Mouse (Mus musculus) midbrain, embryonic 12.5 days (tissue): ENCODE data around the gene Olfr1095. TPM values are rescaled to one million over a fixed set of nuclear protein-coding genes. Genes with fewer than 3 reads are reported as not detected.

Experiments
- ATAC-seq: fragments of 200-750 bp; cut with Nextera tagmentation; 2 replicates; pipeline ENCODE4 v1.8.0; 2017; ENCODE audit warnings: low read depth, moderate TSS enrichment, moderate library complexity; ENCODE audit not compliant: low FRiP score
- H3K27ac ChIP-seq: fragments of 300-500 bp; sonication (generic); replicated peaks from 2 replicates; pipeline ENCODE4 v1.5.1; 2016; ENCODE audit warnings: mild to moderate bottlenecking
- H3K27me3 ChIP-seq: fragments of 300-500 bp; sonication (generic); 2 replicates; pipeline ENCODE4 v1.6.1; 2016; ENCODE audit warnings: mild to moderate bottlenecking
- H3K36me3 ChIP-seq: fragments of 300-500 bp; sonication (generic); 2 replicates; pipeline ENCODE4 v1.6.1; 2016
- H3K4me1 ChIP-seq: fragments of 300-500 bp; sonication (generic); 2 replicates; pipeline ENCODE4 v1.6.1; 2016
- H3K4me2 ChIP-seq: fragments of 300-500 bp; sonication (generic); replicated peaks from 2 replicates; pipeline ENCODE4 v1.6.1; 2016; ENCODE audit warnings: mild to moderate bottlenecking, moderate library complexity
- H3K4me3 ChIP-seq: fragments of 300-500 bp; sonication (generic); 2 replicates; pipeline ENCODE4 v1.5.1; 2016; ENCODE audit warnings: mild to moderate bottlenecking
- H3K9ac ChIP-seq: fragments of 300-500 bp; sonication (generic); replicated peaks from 2 replicates; pipeline ENCODE4 v1.6.1; 2016; ENCODE audit warnings: mild to moderate bottlenecking, moderate library complexity
- H3K9me3 ChIP-seq: fragments of 300-500 bp; sonication (generic); 2 replicates; pipeline ENCODE4 v1.6.1; 2016; ENCODE audit warnings: mild to moderate bottlenecking
- WGBS: fragments of 180-500 bp; shearing (Covaris S2); methylation state at CpG from one replicate; pipeline ENCODE4 v1.1.7; 2016; 5-methylcytosine and 5-hydroxymethylcytosine counted together
- polyA plus RNA-seq: library from polyadenylated mRNA; unstranded; fragments of >200 nt; fragmentation: Nextera tagmentation; extraction: Ambion mirVana; gene quantifications from 2 replicates; pipeline ENCODE4 v1.2.1, GENCODE M21; 2016

Olfr1095 gene
- polyA plus RNA-seq: not detected in 2 replicates

DNA sequence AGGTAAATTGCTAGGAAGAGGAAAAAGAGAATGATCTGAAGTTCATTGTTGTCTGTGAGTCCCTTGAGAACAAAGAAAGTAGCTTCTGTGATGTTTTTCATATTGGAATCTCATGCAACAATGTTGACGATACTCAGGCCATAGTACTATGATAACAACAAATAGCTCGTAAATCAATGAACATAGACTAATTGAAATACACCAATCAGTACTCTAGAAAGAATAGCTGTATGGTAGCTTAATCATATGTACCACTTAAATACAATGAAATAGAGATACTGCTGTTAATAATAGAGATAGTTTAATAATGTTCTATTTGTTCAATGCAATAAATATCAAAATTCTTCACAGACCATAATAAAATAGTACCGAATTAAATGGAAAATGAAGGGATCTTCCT is at the start of gene Olfr1095:
TSS of gene Olfr1095 (minus strand) at position 101 of the 400 bp plus-strand sequence.
- Histone ChIP-seq H3K27me3 (no peaks in the 10 kb centered on the region), H3K27ac (no peak within 1 kb of the TSS), H3K4me3 (no peak within 1 kb of the TSS), H3K4me2 (no peak within 1 kb of the TSS), H3K4me1 (no peaks in the 10 kb centered on the region), H3K36me3 (no peaks in the 10 kb centered on the region), H3K9me3 (no peaks in the 10 kb centered on the region), H3K9ac (no peak within 1 kb of the TSS)
- 92% methylated on average over 3 of the region's 3 CpGs for WGBS
- ATAC-seq: no peak

DNA sequence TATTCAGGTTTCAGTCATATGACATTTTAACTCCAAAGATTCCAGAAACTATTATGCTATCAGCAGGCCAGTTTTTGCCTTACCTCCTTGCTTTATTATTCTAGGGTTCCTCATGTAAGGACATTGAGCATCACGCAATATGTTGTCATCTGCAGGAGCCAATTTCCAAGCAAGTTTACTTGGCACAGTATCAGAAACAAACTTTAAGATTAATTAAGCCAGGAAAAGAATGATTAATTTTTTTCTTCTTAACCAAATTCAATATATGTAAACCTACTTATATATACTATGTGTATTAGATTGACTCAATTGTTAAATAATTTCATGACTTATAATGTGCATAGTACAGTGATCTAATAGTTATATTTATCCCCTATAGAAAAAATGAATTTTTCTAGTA is 40.6 kb upstream of the Olfr1095 start, which contains the start of gene Olfr1097:
TSS of gene Olfr1097 (minus strand) at position 101 of the 400 bp plus-strand sequence.
- no peak for ATAC-seq
- Histone ChIP-seq H3K9me3 (no peaks in the 10 kb centered on the region), H3K36me3 (no peaks in the 10 kb centered on the region), H3K4me3 (no peak within 1 kb of the TSS), H3K27me3 (no peaks in the 10 kb centered on the region), H3K4me2 (no peak within 1 kb of the TSS), H3K4me1 (no peaks in the 10 kb centered on the region), H3K9ac (no peak within 1 kb of the TSS), H3K27ac (no peak within 1 kb of the TSS)
- 92% methylated on average over 1 of the region's 1 CpGs for WGBS

DNA sequence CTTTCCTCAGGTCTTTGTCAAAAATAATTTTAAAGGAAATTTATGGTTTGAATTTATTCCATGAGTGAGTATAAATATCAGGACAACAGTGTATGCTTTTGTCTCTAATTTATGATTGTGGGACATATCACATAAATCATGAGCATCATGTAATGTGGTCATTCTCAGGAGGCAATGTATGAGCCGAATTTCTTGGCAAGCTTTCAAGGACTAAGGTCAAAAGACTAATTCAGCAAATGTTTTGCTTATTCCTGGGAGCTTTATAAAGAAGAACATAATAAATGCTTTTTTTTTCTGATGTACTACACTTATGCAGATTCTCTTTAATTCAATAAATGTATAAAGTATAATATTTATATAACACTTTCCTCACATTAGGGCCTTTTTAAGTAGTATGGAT is 23.2 kb upstream of the Olfr1095 start, which contains the start of gene Gm13723:
TSS of gene Gm13723 (minus strand) at position 101 of the 400 bp plus-strand sequence.
- WGBS: 67% methylated on average over 1 of the region's 1 CpGs
- H3K4me3 ChIP-seq: no peak within 1 kb of the TSS
- no peak within 1 kb of the TSS for H3K4me2 ChIP-seq
- H3K9ac ChIP-seq: no peak within 1 kb of the TSS
- H3K36me3 ChIP-seq: no peaks in the 10 kb centered on the region
- no peaks in the 10 kb centered on the region for H3K9me3 ChIP-seq
- H3K27ac ChIP-seq: no peak within 1 kb of the TSS
- no peaks in the 10 kb centered on the region for H3K4me1 ChIP-seq
- no peak for ATAC-seq
- H3K27me3 ChIP-seq: no peaks in the 10 kb centered on the region

DNA sequence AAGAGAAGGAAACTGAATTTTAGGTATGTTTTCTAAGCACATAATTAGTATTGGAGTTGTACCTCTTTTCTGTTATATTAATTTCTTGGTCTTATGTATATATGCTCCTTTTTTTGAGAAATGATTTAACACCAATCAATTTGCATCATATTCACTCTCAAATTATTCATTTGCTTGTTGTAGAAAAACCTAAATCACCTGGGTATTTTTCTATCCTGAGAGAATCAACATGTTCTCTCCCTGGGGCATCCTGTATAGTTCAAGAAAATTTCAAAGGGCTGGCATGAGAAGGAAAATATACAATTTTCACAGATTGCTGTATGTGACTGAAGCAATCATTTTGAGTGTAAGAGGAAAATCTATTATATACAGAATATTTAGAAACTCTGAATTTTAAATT is 27.1 kb downstream of the Olfr1095 start, which contains the start of gene Olfr1094:
TSS of gene Olfr1094 (plus strand) at position 301 of the 400 bp plus-strand sequence.
- no peak within 1 kb of the TSS for H3K4me3 ChIP-seq
- H3K36me3 ChIP-seq: no peaks in the 10 kb centered on the region
- no peak for ATAC-seq
- H3K9me3 ChIP-seq: no peaks in the 10 kb centered on the region
- H3K9ac ChIP-seq: no peak within 1 kb of the TSS
- no peak within 1 kb of the TSS for H3K4me2 ChIP-seq
- H3K4me1 ChIP-seq: no peaks in the 10 kb centered on the region
- no peaks in the 10 kb centered on the region for H3K27me3 ChIP-seq
- H3K27ac ChIP-seq: no peak within 1 kb of the TSS

DNA sequence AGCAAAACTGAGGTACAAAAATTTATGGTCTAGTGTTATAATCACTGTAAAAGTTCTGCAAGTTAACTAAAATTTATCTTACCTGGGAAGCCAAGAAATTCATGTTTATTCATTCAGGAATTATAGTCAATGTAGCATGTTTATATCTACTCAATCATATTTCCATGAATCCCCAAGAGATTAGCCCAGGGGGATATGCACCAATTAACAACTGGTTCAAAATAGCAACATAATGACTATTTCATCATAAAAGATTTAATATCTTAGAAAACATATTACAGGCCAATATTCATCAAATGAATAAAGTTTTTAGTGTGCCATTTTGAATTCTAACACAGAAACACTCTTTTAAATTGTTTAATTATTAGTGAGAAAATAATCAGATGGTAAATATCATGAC is 41.6 kb downstream of the Olfr1095 start, which contains the start of gene Olfr141:
TSS of gene Olfr141 (minus strand) at position 101 of the 400 bp plus-strand sequence.
- ATAC-seq: no peak
- Histone ChIP-seq H3K4me1 (no peaks in the 10 kb centered on the region), H3K4me3 (no peak within 1 kb of the TSS), H3K27me3 (no peaks in the 10 kb centered on the region), H3K36me3 (no peaks in the 10 kb centered on the region), H3K27ac (no peak within 1 kb of the TSS), H3K9ac (no peak within 1 kb of the TSS), H3K9me3 (no peaks in the 10 kb centered on the region), H3K4me2 (no peak within 1 kb of the TSS)

Other genes starting within 250 kb of the Olfr1095 start
- gene Olfr1084, start 212.0 kb downstream of the Olfr1095 start, polyA plus RNA-seq: not detected in 2 replicates
- gene Olfr1085, start 189.7 kb downstream of the Olfr1095 start, polyA plus RNA-seq: not detected in 2 replicates
- gene Olfr1086, start 171.6 kb downstream of the Olfr1095 start, polyA plus RNA-seq: not detected in 2 replicates
- not detected in 2 replicates for gene Olfr1087, start 153.3 kb downstream of the Olfr1095 start, polyA plus RNA-seq
- not detected in 2 replicates for gene Olfr1089, start 118.0 kb downstream of the Olfr1095 start, polyA plus RNA-seq
- not detected in 2 replicates for gene Olfr1090, start 92.7 kb downstream of the Olfr1095 start, polyA plus RNA-seq
- not detected in 2 replicates for gene Olfr1093, start 69.2 kb downstream of the Olfr1095 start, polyA plus RNA-seq
- gene Olfr141, start 41.7 kb downstream of the Olfr1095 start, polyA plus RNA-seq: not detected in 2 replicates
- gene Olfr1094, start 27.0 kb downstream of the Olfr1095 start, polyA plus RNA-seq: not detected in 2 replicates
- not detected in 2 replicates for gene Gm13723, start 23.1 kb upstream of the Olfr1095 start, polyA plus RNA-seq
- not detected in 2 replicates for gene Olfr1097, start 40.5 kb upstream of the Olfr1095 start, polyA plus RNA-seq
- not detected in 2 replicates for gene Olfr1098, start 72.8 kb upstream of the Olfr1095 start, polyA plus RNA-seq
- not detected in 2 replicates for gene Olfr1099, start 109.0 kb upstream of the Olfr1095 start, polyA plus RNA-seq
- not detected in 2 replicates for gene Olfr1100, start 128.3 kb upstream of the Olfr1095 start, polyA plus RNA-seq
- not detected in 2 replicates for gene Olfr1101, start 139.5 kb upstream of the Olfr1095 start, polyA plus RNA-seq
- not detected in 2 replicates for gene Olfr1102, start 146.7 kb upstream of the Olfr1095 start, polyA plus RNA-seq
- not detected in 2 replicates for gene Olfr1104, start 175.4 kb upstream of the Olfr1095 start, polyA plus RNA-seq
- not detected in 2 replicates for gene Olfr1105, start 184.8 kb upstream of the Olfr1095 start, polyA plus RNA-seq
- not detected in 2 replicates for gene Olfr1106, start 200.6 kb upstream of the Olfr1095 start, polyA plus RNA-seq
- not detected in 2 replicates for gene Olfr1107, start 224.1 kb upstream of the Olfr1095 start, polyA plus RNA-seq
- not detected in 2 replicates for gene Olfr1109, start 244.3 kb upstream of the Olfr1095 start, polyA plus RNA-seq